Mouse (Mus musculus): ENCODE results near the gene Sdha.

Gene Sdha

DNA sequence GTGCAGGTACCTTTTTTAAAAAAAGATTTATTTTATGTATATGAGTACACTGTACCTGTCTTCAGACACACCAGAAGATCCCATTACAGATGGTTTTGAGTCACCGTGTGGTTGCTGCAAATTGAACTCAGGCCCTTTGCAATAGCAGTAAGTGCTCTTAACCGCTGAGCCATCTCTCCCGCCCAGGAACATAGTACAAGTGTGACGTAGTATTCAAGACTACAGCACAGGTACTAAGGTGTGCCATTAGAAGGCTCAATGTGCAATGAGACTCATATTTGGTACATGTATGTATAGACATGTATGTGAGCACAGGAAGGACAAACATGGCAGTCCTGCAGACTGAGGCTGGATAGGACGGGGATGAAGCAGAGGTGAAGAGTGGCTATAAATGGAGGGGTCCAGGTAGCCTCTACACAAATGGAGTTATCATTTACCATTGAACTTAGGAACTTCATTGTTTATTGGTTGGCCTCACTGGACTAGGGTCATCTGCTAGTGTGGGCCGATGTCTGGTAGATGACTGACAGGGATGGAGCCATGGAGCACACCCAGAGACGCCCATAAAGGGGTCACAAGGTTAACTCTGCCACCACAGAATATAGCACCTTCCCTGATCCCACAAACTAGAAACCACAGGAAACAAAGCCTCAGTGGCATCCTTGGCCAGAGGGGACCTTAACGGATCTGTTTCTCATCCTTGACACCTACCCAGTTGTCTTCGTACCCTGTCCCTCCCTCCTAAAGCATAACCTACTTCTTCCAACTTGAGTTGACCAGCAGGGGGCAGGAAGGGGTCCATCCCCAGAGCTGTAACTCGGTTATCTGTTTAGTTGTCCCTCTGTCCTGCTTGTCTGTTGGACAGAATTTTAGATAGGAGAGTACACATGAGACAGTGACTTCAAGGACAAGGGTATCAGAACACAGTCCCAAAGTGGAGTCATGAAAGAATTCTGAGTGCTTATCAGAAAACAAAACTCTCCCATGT, 47.7 kb downstream of the Sdha start:
- DNase-seq, result no peak

DNA sequence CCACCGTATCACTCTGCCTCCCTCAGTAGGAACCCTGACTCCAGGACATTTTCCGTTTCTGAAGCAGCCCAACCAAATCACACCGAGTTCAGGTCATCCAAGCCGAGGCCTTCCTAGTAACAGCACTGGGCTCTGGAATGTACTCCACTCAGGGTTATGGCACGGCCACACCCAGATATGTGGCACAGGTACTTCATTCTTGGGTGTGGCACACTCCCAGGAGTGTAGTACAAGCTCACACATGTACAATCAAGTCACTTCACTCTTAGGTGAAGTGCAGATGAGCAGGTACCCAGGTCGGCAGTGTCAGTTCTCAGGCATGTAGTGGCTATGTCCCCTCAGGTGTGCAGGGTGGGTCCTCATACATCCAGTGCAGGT, 48.5 kb downstream of the Sdha start:
- DNase-seq, result no peak

DNA sequence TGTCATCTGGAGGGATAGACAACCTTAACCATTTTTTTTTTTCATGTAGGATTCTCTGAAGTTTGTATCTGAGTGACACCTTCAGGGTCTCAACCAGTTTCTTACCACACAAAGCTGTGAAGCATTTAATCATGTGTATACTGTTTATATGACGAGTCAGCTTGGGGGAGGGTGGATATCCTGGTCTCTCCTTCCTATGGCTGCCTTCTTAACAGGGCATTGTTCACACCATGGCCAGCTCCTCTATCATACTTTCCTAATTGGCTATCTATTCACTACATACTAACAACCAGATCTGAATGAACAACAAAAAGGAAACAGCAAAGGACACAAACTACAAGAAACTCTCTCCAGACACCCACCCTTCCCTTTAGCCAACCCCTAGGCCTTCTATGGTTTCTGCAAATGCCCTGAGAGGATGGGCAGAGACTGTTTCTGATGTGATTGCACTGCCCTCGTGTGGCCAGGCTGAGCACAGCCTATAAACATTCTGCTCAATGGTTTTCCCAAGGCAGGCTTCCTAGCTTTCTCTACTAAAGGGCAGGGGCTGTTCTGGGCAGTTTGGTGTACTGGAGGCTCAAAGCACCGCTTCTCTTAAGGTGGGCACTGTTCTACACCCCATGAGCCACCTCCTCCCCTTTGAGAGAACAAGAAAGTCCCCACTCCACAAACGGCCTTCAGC, 49.0 kb downstream of the Sdha start:
- DNase-seq, result peak; percentile 48

DNA sequence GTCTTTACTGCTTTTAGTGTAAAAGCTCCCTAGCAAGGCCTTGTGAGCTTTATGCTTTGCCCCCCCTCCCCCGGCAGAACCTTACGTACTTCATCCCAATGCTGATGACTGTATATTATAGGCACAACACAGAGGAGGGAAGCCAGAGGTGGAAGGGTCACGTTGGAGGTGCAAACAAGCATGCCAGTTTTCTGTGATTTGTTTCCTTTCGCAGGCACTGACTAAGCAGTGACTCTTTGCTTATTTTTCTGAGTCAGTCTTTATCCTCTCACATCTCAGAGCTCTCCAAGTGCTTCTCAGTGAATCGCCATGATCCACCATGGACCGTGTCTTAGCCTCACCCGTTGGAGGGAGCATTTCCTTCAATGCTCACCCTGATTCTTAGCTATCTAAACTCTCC, 53.7 kb downstream of the Sdha start:
- DNase-seq, result no peak

DNA sequence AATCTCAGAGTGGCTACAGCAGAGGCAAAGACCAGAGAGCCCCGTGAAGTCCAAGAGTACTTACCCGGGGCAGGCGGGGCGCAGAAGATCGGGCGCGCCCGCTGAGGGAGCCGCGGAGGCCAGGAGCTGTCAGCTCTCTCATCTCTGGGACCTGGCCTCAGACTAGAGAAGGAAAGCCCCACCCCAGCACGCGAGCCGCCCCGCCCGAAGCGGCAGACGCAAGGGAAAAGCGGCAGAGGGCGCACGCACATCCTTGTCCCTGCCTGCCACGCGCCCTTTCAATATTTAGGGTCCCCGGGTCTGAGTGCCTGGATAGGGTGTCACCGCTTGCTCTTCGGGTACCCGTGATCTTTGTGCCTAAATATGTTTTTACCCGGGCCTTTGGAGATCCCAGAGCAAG, 57.9 kb downstream of the Sdha start, which contains the start of gene Ahrr:
Gene Ahrr, minus strand, starts transcription at position 165 of the 400 bp plus-strand sequence.
- no peak for DNase-seq

DNA sequence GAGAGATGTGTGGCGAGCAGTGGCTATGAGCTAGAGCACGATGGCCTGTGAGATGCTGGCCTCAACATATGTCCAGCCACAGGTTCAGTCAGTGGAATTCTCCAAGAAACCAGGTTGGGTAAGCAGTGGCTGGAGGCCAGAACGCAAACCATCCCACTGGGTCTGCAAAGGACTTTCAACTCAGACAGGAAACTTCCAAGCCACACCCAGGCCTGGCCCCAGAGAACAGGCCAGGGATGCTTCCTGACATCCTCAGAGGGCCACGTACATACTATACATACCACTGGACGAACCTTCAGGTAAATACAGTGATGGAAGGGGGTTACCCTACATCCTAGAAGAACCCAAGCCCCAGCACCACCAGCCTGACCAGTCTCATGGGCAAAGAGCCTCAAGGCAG, 60.4 kb downstream of the Sdha start:
- no peak for DNase-seq

DNA sequence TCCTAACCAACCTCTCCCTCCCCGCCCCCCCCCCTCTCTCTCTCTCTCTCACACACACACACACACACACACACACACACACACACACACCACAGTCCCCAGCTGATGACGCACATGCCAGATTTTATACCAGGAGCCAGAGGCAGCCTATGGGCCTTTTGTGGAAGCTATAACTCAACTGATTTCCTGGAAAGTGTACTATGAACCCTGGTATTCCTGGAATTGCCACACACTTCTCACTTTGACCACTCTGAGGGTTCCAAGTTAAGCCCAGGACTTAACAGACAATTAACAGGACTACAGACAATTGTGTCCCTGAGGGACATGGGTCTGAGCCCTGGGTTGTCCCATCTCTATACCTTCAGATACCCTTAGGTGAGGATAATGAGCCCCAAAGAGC, 67.8 kb downstream of the Sdha start:
- no peak for DNase-seq

DNA sequence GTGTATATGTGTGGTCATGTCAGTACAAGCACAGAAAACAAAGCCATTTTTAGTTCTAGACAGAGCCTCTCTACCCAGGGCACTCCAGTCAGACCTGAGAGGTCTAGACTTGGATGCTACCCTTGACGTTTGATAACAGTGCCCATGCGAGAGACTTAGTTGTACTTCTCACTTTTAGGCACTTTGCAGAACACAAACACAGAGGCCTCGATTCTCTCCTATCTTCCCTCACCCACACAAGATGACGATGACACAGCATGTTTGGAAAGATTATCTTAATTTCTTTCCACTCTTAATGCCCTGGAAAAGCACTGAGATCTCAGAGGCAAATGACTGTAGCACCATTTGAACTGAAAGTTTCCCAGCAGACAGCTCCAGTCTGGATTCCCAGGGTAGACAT, 74.4 kb downstream of the Sdha start:
- DNase-seq, result no peak

All from cerebellum, adult 8-10 months (tissue).